Mouse (Mus musculus) CD8-positive naive resting alpha-beta T cell, adult 2 months (primary cell): ENCODE data around the gene Ptprt.

ENCODE experiments used
- DNase-seq, 2 experiments: peaks; one replicate each; pipeline ENCODE4 v3.0.0; 2022; ENCODE audit warnings: low read depth in 2 of 2, low spot score in 2 of 2

The Ptprt gene

DNA sequence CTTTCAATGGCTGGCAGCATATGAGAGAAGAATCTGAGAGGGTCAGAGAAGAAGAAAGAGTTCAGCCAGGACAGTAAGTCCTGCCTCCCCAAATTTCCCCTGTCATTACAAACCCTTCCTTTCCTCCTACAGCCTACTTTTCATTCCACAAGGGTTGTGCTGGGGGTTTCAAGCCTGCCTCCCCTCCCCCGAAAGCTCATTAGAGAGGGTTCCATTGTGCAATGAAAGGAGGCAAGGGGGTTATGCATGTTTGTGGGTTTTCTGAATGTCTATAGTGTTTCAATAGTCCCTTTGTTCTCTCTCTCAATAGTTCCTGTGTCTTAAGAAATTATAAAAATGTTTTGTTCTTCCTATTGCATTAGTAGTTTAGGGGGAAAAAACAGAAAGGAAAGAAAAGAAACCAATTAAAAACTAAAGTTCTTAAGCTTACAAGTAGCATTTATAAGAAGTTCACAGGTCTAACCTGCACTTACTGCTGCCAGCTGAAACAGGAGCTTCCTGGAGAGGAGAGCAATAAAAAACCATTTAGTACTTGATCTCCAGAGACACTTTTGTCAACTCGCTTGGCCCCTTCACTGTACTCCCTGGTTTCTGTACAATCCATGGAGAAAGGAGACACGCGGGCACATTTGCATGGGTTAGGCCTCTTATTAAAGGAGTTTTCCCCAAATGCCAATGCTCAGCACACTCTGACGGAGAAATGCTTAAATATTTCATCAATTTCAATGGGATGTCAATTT is 247.7 kb downstream of the Ptprt start:
- no peak for DNase-seq

- no peak for DNase-seq
Observed at GRCm38 (mm10) chr2:162411014-162411413, 249.9 kb downstream of the Ptprt start.

- DNase-seq = no peak
Observed at GRCm38 (mm10) chr2:162409245-162409644, 251.7 kb downstream of the Ptprt start.

- DNase-seq = no peak
Observed at GRCm38 (mm10) chr2:162401316-162402100, 259.4 kb downstream of the Ptprt start.

DNA sequence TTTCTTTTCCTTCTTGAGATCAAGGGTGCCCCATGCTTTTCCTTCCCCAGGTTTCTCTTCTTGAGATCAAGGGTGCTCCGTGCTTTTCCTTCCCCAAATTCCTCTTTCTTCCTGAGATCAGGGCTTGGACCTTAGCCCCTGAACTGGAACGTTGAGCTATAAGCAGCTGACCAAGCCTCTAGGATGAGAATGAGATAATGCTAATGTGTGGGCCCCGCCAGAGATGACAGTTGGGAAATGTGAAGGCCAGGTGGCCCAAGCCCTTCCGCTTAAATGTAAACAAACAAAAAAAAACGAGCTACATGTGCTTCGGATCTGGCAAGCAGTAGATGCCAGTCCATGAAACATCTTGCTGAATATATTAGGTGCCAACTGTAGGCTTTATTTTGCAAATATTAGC is 266.3 kb downstream of the Ptprt start:
- DNase-seq = no peak

DNA sequence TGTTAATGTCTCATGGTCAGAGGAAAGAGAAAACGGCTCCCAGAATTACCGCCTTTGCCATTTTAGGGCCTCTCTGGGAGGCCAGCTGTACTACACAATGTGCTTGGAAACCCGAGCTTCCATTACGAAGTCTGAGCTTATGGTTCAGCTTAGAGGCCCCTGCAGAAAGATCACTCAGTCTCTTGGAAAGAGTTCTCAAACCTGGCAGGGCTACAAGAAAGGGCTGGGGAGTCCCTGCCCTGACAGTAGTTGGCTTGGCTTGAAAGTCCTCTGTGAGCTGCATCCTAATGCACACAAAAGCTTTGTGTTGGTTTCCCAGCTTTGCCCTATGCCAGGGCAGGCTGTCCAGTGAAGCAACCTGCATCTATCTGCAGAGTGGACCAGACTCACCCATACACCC is 269.1 kb downstream of the Ptprt start:
- no peak for DNase-seq

DNA sequence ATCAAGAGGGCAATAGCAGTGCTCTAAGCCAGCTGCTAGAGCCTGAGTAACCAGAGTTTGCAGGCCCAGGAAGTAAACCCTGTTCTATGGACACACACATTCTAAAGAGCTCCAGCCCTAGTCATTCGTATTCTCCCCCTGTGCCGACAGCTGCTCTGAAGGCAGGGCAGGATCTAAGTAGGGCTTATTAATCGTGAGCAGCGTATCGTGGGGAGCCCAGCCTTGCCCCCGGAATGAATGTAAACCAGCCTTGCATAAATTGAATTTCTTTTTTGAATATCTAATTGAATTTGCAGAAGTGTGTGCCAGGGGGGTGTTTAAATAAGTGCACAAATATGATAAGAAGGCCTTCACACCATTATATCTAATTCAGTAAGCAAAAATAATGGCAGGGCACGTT is 283.6 kb downstream of the Ptprt start:
- no peak for DNase-seq

DNA sequence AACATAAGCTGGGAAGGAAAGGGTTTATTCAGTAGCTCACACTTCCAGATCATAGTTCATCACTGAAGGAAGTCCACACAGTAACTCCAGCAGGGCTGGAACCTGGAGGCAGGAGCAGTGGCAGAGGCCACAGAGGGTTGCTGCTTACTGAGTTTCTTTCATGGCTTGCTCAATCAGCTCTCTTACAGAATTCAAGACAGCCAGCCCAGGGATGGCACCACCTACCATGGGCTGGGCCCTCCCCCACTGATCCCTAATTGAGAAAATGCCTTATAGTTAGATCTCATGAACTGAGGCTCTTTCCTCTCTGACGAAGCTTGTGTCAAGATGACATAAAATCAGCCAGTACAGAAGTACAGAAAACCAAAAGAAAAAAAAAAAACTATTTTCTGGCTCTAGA is 311.9 kb downstream of the Ptprt start:
- DNase-seq = no peak

DNA sequence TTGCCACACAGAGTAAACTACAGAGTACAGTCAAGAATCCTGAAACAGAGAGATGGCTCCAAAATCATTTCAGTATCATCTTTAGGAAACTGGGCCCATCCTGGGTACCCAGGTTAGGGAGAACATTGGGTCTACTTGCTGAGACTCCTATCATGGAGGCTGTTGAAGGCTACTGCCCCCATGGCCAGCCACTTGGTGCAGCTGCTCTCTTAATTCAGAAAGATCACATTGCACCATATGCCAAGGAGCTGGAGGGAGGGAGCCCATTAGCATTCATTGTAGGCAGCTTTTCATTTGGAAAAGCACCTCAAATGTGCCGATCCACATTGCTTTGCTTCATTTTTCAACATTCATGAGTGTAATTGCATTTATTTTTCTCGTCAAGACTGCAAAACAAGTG is 319.1 kb downstream of the Ptprt start:
- DNase-seq = no peak

GRCm38 (mm10) chr2:162340231-162340630 is 320.7 kb downstream of the Ptprt start:
- no peak for DNase-seq

DNA sequence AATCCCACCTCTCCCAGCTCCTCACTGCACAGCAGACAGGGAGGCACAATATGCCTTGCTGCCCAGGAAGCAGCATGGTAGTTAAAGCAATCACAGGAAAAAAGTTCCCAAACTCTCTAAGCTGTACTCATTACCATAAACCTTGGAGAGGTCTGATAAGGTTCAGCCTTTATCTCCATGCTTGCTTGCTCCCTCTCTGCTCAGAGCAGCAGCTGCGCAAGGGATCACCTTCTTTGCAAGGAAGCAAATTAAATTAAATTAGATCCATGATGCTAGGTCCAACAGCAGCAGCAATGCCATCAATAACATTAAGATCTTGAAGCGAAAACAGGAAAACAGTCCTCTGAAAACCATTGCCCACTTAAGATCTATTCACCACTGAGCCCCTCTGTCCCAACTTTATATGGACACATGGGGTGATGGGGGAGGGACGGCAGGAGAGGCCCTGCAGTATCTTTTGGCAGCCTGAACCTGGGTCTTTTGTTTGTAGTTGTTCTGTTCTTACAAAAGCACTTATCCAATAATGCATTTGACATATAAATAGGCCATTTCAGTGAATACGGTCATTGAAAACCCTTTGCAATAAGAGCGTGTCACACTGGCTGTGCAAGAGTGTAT is 328.8 kb downstream of the Ptprt start:
- no peak for DNase-seq

GRCm38 (mm10) chr2:162329430-162329829 is 331.5 kb downstream of the Ptprt start:
- no peak for DNase-seq

DNA sequence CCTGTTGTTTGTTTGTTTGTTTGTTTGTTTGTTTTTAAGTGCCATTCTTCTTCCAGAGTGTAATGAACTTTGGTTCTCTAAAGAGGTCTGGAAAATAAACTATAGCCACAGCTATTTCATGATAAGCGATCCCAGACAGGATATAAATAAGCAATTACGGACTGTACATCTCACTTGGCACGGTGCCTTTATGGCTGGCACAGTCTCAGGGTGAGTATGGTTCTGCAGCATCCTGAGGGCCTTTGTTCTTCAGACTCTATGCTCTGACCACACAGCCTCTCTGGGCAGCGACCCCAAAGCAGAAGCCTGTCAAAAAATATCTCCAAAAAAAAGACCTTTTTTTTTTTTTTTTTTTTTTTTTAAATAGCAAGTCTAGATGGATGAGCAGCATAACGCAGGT is 338.5 kb downstream of the Ptprt start:
- no peak for DNase-seq

DNA sequence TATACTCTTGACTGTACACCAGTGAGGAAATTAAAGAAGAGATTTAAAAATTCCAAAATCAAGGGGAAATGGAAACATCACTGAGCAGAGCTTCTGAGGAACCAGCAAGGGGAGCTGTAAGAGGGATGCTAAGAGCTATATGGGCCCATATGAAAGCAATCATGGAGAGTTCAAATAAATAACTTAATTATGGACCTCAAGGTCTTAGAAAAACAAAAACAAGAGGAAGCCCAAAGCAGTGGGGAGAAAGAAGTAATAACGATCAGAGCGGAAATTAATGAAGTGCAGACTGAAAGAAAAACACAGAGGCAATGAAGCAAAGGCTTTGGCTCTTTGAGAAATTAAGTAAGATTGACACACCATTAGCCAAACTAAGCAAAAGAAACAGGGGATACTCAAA is 353.0 kb downstream of the Ptprt start:
- no peak for DNase-seq

DNA sequence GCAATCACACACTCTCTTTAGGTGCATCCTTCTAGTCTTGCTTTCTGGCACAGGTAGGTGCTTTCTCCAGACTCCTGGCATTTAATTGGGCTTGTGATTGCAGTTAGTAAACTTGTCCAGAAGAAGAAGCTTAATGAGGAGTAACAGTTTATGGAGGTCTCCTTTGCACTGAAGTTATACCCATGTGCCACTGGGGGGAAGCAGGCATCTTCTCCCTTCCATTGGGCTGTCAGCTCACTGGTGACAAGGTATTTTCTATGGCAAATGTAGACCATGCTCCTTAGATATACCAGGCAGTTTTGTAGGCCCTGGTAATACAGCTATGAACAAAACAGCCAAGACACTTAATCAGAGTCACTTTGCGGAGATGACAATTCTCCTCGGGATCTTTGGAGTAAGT is 366.9 kb downstream of the Ptprt start:
- no peak for DNase-seq

GRCm38 (mm10) chr2:162282606-162283005 is 378.3 kb downstream of the Ptprt start:
- DNase-seq = no peak

DNA sequence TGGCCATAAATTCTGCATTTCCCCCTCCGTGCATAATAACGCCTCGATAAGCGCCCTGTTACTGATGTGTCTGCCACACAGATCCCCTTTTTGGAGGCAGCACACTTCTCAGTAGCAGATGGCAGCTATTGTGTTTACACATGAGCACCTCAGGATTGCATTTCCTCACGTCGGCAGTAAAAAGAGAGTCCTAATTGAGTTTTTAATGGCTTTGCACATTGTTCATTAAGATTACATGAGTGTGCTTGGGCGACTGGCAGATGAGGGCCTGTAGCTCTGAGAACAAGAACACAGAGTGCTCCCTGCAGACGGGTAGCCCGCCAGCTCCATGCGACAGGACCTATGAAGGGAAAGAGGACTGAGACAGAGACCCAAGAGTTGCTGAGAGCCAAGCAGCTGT is 378.8 kb downstream of the Ptprt start:
- no peak for DNase-seq

DNA sequence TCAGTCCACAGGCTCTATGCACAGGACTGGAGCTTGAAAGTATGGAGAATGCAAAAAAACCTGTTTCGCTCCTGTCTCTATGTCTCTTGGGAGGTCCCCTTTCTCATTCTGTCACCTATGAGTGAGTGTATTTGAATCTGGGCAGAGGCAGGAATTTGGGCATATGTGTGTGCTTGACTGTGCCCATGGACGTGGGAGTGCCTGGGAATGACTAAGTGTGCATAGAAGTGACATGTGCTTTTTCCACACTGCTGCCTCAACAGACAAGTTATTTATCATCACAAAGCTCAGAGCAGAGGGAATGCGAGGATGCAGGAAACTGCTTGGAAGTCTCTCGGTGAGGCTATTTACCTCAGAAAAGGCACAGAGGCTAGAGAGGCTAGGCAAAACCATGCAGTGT is 387.1 kb downstream of the Ptprt start:
- no peak for DNase-seq

DNA sequence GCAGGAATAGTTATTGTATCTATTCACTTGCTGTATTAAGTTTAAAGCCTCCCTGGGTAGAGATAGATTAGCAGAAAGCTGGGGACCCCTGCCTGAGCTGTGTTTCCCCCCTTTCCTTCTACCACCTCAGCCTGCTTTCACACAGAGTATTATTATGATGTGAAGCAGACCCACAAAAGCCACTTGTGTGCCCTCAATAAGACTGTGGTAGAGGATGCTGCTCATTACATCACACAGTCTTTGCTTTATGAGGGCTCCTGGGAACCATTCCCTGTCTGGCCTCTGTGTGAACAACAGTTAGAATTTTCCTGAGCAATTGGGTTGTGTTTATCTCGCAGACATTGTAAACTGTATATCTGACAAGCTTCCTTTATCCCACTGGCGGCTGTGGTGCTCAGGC is 409.7 kb downstream of the Ptprt start:
- no peak for DNase-seq

- no peak for DNase-seq
Observed at GRCm38 (mm10) chr2:162248296-162248695, 412.7 kb downstream of the Ptprt start.

GRCm38 (mm10) chr2:162222476-162222875 is 438.5 kb downstream of the Ptprt start:
- no peak for DNase-seq

- no peak for DNase-seq
Observed at GRCm38 (mm10) chr2:162220586-162220985, 440.4 kb downstream of the Ptprt start.
